Mouse (Mus musculus) hindlimb bud, embryonic 11.5 days (tissue): ENCODE results near the gene Maml3.

Experiments used
- DNase-seq: peaks from one replicate; pipeline ENCODE4 v3.0.0-alpha.2; 2012; ENCODE audit warnings: low read depth, low spot score; ENCODE audit errors: extremely low spot score

The Maml3 gene

DNA sequence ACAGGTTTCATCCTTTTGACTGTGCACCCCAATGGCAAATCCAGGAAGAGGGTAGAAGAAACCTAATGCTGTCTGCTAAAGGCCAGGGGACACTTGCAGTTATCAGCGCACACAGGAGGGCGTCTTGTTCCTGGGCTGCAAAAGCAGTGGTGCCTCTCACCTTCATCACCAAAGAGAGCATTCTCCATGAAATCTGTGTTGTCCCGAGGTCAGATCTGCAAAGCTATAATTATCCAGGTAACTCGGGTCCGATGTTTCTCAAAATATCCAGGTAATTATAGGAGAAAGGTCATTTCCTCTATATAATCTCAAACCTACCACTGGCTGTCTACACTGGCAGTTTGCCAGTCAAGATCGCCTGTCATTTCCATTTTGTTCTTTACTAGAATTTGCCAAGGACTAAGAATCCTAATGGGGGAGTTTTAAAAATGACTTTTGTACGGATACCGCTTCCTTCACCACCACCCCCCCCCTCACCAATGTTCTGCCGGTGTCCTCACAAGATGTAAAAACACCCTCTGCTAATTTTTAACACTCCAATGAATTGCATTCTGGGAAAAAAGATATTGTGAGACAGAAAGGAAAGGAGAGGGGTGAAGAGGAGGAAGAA lies 98.0 kb downstream of the Maml3 start:
- DNase-seq = no peak

DNA sequence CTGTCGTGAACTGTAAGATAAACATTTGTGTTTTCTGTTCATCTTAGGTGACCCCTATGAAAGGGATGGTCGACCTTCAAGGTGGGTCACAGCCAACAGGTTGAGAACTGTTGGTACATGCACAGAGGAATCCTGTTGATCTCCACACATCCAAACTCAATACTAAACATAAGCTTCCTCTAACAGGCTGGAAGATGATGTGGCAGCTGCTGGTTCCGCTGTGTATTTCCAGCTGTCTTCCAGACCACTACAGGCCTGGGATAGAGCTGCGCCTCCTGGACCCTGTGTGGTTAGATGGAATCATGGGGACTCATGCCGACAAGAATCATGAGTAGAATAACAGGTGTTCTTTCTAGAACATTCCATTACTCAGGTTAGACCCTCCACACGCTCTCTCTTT lies 101.2 kb downstream of the Maml3 start:
- no peak for DNase-seq

DNA sequence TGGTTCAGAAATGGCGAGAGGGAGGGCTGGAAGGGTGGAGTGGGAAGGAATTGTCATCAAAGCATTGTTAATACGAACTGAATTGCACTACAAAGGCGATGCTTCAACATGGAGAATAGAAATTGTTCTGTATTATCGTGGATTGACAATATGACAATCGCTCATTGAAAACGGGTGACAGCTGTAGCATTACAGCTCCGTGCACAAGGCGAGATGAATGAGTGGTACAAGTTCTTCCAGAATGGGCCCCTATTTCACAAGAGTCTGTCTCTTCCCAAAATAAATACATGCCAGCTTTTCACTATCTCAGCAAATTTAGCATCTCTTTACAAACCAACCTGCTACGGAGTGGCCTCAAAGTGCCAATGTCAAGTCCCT lies 103.4 kb downstream of the Maml3 start:
- DNase-seq = no peak

DNA sequence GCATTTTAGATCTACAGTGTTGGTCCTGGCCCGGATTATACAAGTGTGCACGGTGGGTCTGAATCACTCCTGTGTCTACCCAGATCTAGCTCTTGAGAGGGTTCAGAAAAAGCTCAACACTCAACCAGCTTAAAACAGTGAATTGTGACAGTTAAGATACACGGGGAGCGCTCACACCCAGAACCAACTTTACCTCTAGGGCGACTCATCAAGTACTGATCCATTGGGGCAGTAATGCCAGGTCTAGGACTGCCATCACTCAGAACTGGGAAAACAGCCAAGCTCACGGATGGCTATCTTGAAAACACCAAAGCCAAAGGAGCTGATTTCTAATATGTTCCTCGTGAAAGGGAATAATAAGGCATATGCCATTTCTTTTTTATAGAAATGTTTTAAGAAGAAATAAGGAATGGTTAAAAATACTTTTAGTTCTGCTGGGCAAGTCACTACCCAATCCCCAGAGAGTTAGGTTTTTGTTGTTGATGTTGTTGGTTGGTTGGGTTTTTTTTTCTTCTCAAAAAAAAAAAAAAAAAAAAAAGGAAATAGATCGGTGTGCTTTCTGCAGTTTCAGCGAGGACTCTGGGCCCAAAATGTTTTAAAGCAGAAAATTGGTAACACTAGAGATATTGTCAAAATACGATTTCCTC lies 103.9 kb downstream of the Maml3 start:
- no peak for DNase-seq

DNA sequence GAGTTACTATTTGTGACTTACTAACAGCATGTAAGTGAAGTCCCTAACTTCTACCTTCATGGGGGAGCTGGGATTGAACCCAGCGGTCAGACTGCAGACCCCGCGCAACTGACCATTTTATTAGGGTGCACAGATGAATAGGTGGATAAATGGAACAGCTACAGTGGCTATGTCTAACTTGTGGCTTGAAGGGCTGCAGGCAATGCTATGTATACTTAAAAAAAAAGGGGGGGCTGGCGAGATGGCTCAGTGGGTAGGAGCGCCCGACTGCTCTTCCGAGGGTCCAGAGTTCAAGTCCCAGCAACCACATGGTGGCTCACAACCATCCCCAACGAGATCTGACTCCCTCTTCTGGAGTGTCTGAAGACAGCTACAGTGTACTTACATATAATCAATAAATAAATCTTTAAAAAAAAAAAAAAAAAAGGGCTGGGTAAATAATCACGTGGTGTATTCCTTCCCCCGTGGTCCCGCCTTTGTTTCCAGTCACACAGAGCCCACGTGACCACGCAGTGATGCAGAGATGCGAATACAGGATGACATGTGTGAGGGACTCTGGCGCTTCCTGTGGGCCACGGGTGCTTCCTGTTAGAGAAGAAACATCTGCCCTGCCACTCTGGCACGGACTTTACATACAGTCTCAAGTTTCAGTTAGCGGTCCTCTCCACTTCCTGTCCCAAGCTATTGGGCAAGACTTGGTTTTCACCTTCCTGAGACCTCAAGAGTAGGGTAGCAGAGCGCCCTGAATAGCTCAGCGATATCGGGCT lies 105.0 kb downstream of the Maml3 start:
- no peak for DNase-seq

DNA sequence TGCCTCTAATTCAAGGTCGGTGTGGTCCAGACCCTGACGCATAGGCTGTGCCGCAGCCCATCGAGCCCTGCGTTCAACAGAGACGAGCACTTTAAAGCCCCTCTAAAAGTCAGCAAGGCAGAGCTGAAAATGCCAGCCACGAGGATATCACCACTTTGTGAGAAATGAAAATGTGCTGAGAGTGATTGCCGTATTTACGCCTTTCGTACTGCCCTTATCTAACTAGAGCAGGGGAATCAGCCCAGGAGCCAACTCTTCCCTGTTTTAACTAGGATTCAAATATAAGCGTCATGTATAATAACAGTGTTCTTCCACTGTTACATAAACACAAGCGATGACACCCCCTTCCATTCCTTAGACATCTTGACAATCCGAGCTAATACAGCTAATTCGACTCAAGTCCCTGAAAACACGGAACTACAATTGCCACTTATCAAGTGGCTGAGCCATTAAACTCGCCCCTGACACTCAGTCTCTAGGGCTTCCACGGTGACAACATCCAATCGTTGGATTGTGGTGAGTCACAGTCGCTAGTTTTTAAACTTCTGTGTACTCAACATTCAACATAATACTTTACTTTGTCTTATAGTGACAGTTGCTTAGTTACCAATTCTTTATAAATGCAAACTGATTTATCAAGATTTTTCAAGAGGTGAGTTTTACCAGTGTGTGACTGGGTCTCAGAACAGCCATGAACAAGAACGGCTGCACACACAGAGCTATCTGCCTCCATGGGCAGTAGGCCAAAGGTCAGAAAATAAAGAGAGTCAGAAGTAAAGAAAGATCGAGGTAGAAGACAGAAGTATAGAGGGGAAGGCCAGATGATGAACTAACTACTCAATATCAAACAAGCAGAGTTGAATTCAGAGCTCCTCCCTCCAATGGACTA lies 106.1 kb downstream of the Maml3 start:
- no peak for DNase-seq

DNA sequence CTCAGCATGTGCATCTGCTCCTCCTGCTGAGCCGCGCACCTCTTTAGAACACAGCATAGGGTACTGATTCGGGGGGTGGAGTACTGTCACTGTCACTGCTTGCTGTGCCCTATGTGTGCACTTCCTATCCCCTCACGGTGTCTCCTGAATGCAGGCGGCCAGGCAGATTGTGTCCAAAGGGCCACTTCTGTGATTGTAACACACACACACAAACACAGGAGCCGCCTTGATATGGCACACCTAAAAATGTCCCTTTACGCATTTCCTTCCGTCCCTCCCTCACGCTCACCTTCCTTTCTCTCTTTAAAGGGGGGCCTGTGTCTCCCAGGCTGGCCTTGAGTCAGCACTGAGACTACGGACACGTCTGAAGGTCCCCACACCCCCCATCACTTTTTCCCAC lies 107.3 kb downstream of the Maml3 start:
- no peak for DNase-seq

DNA sequence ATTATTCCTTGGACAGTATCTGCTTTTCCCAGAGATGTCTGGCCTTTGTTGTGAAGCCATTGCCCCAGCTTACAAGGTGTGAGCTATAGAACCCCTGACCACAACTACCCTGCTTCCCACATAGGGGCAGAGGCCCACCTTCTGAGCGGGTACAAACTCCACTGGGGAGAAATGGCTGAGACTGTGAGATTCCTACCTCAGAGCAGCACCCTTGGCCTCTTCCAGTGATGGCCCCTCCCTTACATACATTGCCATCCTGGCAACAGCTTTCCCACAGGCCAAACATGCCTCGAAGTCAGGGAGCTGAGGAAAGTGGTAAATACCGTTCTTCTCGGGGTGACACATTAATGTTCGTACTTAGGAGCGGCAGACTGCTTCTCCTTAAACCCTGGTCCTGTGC lies 118.4 kb downstream of the Maml3 start:
- DNase-seq = no peak

DNA sequence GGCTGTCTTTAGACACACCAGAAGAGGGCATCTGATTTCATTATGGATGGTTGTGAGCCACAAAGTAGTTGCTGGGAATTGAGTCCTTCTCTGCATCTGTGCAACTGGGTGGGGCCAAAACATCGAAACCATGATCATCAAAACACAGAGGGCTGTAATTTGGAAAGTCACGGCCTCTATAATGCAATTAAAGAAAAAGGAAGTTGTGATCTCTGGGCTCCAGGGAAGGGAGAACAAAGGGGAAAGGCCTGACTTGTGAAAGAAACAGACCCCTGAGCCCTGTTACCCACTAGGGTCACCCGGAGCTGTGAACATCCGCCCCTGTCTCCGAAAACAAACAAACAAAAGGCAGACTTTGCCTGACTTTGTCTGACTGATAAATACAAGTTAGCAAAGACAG lies 123.4 kb downstream of the Maml3 start:
- DNase-seq = no peak

DNA sequence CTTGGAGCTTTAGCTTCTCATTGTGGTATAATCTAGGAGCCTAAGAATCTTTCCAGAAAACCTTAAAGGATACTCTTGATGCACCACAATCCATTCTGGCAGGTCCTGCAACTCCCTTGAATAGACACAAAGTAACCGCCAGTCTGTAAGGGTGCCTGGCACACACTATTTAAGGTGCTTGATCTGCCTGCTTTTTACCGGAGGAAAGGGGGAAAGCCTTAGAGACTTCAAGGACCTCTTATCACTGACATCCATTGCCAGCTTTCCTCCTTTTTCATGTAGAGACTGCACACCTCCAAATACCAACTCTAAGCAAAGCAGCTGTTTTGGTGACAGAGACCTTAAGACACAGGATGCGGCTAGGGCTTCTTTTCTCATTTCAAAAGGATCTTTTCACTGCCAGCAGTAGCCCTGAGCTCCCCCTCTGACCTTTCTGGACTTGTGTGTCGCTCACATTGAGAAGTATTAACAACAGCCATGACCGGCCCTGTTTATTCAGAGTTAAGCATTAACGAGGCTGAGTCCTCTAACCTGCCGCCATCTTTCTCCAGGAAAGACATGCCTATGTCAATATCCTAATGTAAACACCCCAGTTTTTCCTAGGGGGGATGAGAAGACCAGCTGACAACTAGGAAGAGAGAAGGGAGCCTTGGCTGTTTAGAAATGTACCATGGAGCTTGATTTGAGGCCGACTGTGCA lies 127.1 kb downstream of the Maml3 start:
- no peak for DNase-seq

DNA sequence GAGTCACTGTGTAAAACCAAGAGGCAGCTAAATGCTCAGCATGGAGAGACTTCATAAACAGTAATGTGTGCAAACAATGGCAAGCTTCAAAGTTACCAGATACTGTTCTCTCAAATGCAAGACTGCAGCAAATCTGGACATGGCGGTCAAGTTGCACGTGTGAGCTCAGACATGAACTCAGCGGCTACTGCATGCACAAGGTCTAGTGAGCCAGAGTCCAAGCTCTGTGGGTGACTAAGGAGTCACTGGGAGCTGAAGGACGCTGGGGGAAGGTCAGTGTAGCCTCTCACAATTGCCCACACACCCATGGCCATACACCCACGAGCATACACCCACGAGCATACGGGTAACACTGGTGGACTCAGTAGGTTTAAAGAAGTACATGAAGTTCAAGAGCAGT lies 130.3 kb downstream of the Maml3 start:
- no peak for DNase-seq

DNA sequence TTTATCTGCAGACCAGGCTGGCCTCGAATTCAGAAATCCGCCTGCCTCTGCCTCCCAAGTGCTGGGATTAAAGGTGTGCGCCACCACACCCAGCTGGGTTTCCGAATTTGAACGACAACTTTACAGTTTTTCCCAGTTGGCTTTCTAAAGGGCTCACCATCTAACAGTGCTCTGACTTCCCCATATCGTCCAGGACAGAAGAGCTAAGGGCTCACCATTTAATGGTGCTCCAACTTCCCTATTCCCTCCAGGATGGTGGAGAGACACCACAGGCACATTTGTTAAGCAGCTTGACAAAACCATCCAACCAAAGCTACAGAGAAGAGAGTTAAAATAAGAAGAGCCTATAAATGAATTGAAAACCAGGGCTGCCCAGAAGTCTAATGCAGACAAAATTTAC lies 130.7 kb downstream of the Maml3 start:
- no peak for DNase-seq

DNA sequence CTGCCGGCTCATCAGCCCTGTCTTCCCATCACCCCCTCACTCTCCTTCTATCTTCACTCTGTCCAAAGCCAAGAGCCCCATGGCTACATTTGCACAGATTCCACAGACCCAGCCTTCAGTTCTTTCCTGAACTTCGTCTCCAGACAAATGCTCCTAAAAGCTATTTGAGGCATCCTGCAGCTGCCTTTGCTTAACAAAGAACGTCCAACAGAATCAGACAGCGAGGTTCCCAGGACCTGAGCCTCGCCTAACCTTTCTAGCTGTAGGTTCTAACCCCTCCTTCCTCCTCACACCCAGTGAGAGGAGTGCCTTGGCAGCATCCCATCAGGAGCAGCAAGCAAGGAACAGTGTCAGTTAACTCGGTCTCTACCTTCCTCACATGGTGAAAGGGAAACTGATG lies 132.3 kb downstream of the Maml3 start:
- DNase-seq = no peak

DNA sequence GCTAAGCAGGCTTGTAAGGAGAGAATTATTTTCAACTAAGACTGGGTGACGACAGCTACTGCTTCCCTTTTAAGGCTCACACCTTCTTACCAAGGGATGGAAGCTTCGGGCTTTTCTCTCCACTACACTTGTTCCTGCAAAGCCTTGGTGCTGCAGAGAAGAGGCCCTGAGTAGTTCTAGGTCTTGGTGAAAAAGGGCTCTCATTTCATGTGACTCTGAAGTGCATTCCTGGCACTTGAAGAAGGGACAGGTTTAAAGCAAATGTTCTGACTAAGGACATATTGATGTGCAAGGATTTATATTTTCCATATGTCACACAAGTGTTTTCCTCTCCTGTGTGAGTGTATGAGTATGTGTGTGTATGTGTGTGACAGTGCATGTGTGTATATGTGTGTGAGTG lies 134.4 kb downstream of the Maml3 start:
- no peak for DNase-seq

DNA sequence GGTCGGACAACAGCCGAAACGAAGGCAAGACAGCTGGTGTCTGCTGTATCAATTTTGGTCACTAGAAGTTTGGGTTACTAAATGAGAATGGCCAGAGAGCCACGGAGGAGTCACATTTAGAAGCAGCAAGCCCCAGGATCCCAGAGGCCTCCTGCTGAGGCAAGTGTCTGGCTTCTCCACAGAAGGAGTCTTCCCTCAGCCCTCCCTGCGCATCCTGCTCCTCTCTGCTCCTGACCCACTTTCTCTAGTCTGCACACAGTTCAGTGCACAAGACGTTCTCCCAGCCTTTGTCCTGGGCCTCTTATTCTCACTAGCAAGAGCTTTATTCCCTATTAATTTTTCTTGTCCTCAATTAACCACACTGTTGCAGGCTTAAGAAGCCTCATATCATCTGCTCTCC lies 135.4 kb downstream of the Maml3 start:
- no peak for DNase-seq

DNA sequence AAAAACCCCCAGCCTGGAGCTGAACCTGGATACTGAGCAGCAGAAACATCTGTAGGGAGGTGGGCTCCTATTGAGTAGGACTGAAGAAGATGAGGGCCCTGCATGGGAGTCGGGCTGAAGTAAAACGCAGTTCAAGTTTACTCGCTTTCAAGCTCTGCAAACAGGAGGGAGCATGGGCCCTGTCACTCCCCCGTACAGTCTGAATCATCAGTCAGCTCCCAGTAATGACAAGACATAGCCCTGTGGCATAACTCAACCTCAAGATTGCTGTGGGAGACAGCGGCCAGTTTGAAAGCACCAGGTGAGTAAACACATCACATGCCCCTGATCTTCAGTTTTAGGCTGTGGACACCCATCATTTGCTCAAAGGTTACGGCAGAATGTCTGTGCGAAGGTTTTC lies 139.0 kb downstream of the Maml3 start:
- DNase-seq = no peak

DNA sequence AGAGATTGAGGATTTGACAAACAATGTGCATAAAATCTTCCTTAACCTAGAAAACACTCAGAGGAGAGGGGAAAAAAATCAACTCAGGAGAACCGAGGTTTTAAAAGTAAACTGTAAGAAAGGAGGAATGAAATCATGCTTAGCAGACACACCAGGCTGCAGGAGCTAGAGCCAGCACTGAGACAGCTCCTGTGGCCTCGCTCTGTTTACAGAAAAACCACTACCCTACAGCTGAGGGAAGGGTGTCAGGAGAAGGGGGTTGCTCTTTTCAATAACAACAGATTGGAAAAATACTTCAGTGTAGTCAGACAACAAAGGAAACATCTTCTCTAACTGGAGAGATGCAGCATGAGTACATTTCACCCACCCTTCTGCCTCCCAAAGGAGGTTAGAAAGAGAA lies 139.4 kb downstream of the Maml3 start:
- DNase-seq = no peak

DNA sequence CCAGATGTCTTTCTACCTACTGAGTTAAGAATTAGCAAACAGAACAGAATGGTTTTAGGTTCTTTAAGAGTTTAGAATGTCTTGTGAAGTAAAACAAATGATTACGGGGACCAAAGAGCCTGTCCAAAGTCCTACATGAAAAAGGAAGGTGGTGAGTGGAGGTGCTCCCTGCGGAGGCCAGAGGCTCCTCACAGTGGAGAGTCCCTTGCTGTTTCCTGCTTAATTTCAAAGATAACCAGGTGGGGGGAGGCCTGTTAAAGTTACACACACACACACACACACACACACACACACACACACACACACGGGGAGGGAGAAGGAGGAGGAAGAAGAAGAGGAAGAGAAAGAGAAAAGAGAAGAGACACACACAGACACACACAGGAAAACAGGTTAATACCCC lies 139.9 kb downstream of the Maml3 start:
- no peak for DNase-seq

DNA sequence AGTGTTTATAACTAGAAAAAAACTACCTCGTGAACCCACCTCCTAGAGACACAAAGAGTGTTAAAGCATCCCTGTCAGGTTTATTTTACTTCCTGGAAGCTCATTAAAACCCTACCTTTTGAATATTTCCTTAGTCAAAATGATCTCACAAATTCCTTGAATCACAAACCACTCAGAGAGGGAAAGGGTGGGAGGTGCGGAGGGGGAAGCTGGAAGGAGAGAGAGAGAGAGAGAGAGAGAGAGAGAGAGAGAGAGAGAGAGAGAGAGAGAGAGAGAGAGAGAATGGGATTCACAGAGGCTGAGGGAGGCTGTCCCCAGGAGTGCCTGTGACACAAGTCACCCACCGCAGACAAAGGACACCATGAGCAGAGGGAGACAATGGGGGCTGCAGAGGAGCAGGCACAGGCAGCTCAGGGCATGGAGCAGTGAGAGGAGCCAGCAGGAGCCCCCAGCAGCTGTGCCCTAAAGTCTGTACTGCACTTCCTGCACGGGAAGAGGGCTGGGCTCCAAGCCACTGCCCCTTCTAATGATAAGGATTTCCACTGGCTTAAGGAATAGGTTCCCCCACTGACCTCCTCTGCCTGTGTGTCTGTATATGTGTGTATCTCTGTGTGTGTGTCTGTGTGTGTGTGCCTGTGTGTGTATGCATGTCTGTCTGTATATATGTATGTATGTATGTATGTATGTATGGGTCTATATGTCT lies 140.8 kb downstream of the Maml3 start:
- no peak for DNase-seq

DNA sequence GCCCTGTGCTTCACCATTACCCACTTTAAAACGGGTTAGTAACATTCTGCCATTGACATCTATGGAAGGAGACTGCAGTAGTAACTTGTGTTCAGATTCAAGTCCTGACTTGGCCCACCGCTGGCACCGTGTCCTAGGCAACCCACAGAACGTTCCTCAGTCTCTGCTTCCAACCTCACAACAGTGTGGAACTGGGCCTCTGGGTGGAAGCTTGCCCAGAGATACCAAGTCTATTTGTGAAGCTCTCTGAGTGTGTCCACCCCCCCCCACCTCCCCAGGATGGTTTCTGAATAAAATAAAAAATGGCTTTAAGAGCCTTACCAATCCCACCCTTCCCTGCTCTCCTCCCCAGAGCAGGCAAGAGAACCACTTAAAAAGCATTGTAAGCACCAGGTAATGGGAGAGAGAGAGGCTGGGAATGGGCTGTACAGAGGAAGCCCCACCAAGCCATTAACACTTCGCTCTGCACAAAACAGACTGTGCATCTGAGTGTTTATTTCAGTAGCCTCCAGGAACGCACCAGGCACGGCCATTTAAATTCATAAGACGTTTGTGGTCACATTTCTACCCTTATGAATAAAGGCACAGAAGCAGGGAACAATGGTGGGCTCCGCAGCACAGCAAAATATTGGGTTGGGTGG lies 141.6 kb downstream of the Maml3 start:
- DNase-seq = no peak
